ENCODE assay signal across 16 mouse cellular contexts in the genomic region with DNA sequence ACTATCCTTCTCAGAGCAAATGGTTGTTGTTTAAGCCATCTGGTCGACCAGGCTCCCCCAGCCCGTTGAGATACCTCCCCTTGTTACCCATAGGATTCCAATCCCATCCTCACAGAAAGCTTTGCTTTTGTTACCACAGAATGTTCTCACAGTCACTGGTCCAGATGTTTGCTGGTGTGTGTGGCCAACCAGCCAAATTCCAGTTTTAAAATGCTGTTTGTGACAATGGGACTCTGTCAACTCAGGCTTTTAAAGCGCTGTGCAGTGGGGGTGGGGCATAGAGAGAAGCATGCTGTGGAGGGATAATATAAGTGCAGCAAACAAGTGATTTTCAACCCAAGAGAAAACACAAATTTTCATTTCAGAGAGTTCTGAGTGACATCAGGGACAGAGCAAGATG. TPM values are rescaled to one million over a fixed set of nuclear protein-coding genes. Genes with fewer than 3 reads are reported as not detected.
"Had no signal": no experiment of that assay in that cellular context is flagged by ENCODE, and none has a peak within 500 bp of the region (broad histone marks: within the 10 kb centered on the region; RNA-seq: fewer than 3 reads in every experiment).

No protein-coding gene starts in this region.

- H3K4me2 ChIP-seq: liver, embryonic 11.5 days; liver, embryonic 15.5 days; lung, embryonic 15.5 days; midbrain, embryonic 11.5 days; midbrain, embryonic 15.5 days; neural tube, embryonic 12.5 days; stomach, embryonic 15.5 days had no signal

- H3K4me1 ChIP-seq: liver, embryonic 15.5 days; megakaryocyte, embryonic 14.5 days; midbrain, embryonic 15.5 days; neural tube, embryonic 12.5 days had no signal

- H3K4me3 ChIP-seq: limb, embryonic 10.5 days; liver, embryonic 15.5 days; lung, embryonic 15.5 days; megakaryocyte, embryonic 14.5 days; midbrain, embryonic 15.5 days; neural tube, embryonic 12.5 days; stomach, embryonic 15.5 days had no signal

- H3K9ac ChIP-seq: liver, embryonic 15.5 days; lung, embryonic 15.5 days; midbrain, embryonic 15.5 days; neural tube, embryonic 12.5 days; stomach, embryonic 15.5 days had no signal

- DNase-seq: kidney, adult 11 months; kidney, adult 9 months; kidney, postnatal 10 days; kidney, postnatal 4 days; thymus, postnatal 36 days had no signal

- ATAC-seq: midbrain, embryonic 15.5 days had no signal

- H3K27me3 ChIP-seq: liver, embryonic 15.5 days; lung, embryonic 15.5 days; megakaryocyte, embryonic 14.5 days; midbrain, embryonic 15.5 days; neural tube, embryonic 12.5 days; stomach, embryonic 15.5 days had no signal

- H3K27ac ChIP-seq: limb, embryonic 10.5 days; liver, embryonic 15.5 days; lung, embryonic 15.5 days; macrophage; midbrain, embryonic 15.5 days; neural tube, embryonic 12.5 days; stomach, embryonic 15.5 days had no signal

- H3K36me3 ChIP-seq: limb, embryonic 10.5 days; liver, embryonic 15.5 days; lung, embryonic 15.5 days; midbrain, embryonic 15.5 days; neural tube, embryonic 12.5 days; stomach, embryonic 15.5 days had no signal

- H3K9me3 ChIP-seq: limb, embryonic 10.5 days; liver, embryonic 15.5 days; lung, embryonic 15.5 days; megakaryocyte, embryonic 14.5 days; midbrain, embryonic 15.5 days; stomach, embryonic 15.5 days had no signal

RNA-seq across cellular contexts. Expression of gene Limch1, which starts 43.4 kb away (rescaled TPM):
- total RNA-seq: monocyte, adult 5-6 weeks had no signal
- polyA plus RNA-seq: macrophage had no signal
